10 mouse cellular contexts compared by ENCODE assay signal in the genomic region with DNA sequence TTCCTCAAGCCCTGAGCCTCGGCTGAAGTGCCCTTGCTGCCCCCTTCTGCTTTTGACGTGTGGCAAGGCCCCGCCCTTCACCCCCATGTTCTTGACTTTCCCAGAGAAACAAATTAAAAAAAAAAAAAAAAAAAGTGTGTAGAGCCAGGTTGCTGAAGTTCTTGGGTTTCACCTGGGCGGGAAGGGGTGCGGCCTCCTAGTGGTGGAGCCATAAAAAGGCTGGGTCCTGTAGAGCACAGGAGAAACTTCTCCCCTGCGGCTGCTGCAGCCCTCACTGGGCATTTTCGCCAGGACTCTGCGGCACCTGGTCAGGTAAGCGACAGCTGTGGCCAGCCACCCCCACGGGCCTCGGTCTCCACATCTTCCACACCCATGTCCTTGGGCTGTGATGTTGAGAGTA. TPM values are rescaled to one million over a fixed set of nuclear protein-coding genes. Genes with fewer than 3 reads are reported as not detected.
DNase-seq lines count a peak whose midpoint lies in the region; ATAC-seq and TF ChIP-seq lines count a peak whose summit lies in the region.
"Had no signal": no experiment of that assay in that cellular context is flagged by ENCODE, and none has a peak within 500 bp of the region (broad histone marks: within the 10 kb centered on the region; RNA-seq: fewer than 3 reads in every experiment).

Gene Misp, plus strand, starts transcription at position 208 of the 400 bp plus-strand sequence.

- peak; percentile 46 for TF ChIP-seq CTCF in lung, embryonic 14.5 days (IDR thresholded peaks at IDR 0.05; ENCODE audit: low read depth)
- TF ChIP-seq CTCF in brain, embryonic 14.5 days (IDR thresholded peaks at IDR 0.05; ENCODE audit: borderline replicate concordance, extremely low read depth, insufficient read depth, insufficient read length) = peak; percentile 24; the same call in 1 of the 2 replicates
- TF ChIP-seq CTCF in small intestine, adult 2 months (IDR thresholded peaks at IDR 0.05; ENCODE audit: extremely low read depth, insufficient read length, insufficient replicate concordance, low read depth, low read length) = peak; percentile 42; the same call in 1 of the 2 replicates

- H3K27me3 ChIP-seq in lung, embryonic 14.5 days (ENCODE audit: insufficient read depth, low read length) = no peaks in the 10 kb centered on the region
- no peaks in the 10 kb centered on the region for H3K27me3 ChIP-seq in kidney, embryonic 14.5 days (ENCODE audit: control insufficient read depth, insufficient read depth, low read length)
- no peaks in the 10 kb centered on the region for H3K27me3 ChIP-seq in small intestine, adult 2 months (ENCODE audit: control insufficient read depth, insufficient read depth, low read length)
- no peaks in the 10 kb centered on the region; the same call in 1 of the 2 replicates for H3K27me3 ChIP-seq in forebrain, embryonic 12.5 days
- H3K27me3 ChIP-seq: liver, embryonic 13.5 days had no signal

- 59% methylated on average over 11 of the region's 11 CpGs for WGBS in lung, embryonic 14.5 days
- 54% methylated on average over 11 of the region's 11 CpGs for WGBS in kidney, embryonic 14.5 days
- 22% methylated on average over 11 of the region's 11 CpGs for WGBS in small intestine, adult 2 months
- 68% methylated on average over 11 of the region's 11 CpGs for WGBS in forebrain, embryonic 12.5 days

- H3K4me1 ChIP-seq in lung, embryonic 14.5 days (ENCODE audit: insufficient read depth) = no peaks in the 10 kb centered on the region
- peaks cover 29% of the 10 kb centered on the region for H3K4me1 ChIP-seq in kidney, embryonic 14.5 days (ENCODE audit: control insufficient read depth, insufficient read depth, low read length)
- H3K4me1 ChIP-seq in small intestine, adult 2 months (ENCODE audit: control insufficient read depth, insufficient read depth, insufficient read length, low read length) = peaks cover 41% of the 10 kb centered on the region
- H3K4me1 ChIP-seq in forebrain, embryonic 12.5 days = peaks cover 15% of the 10 kb centered on the region

- no peaks in the 10 kb centered on the region for H3K9me3 ChIP-seq in lung, embryonic 14.5 days (ENCODE audit: low read depth, low read length)
- no peaks in the 10 kb centered on the region for H3K9me3 ChIP-seq in kidney, embryonic 14.5 days (ENCODE audit: control insufficient read depth, low read length)
- no peaks in the 10 kb centered on the region for H3K9me3 ChIP-seq in forebrain, embryonic 12.5 days
- H3K9me3 ChIP-seq: liver, embryonic 13.5 days had no signal

- peaks cover 39% of the 10 kb centered on the region for H3K36me3 ChIP-seq in lung, embryonic 14.5 days (ENCODE audit: insufficient read depth)
- peaks cover 29% of the 10 kb centered on the region for H3K36me3 ChIP-seq in kidney, embryonic 14.5 days (ENCODE audit: control insufficient read depth, insufficient read depth, low read length)
- H3K36me3 ChIP-seq in small intestine, adult 2 months (ENCODE audit: control insufficient read depth, insufficient read depth, low read length) = peaks cover 11% of the 10 kb centered on the region
- H3K36me3 ChIP-seq in forebrain, embryonic 12.5 days (replicated peaks) = peaks cover 47% of the 10 kb centered on the region
- H3K36me3 ChIP-seq: liver, embryonic 13.5 days had no signal

- no peak within 1 kb of the TSS for H3K4me2 ChIP-seq in lung, embryonic 14.5 days
- H3K4me2 ChIP-seq in kidney, embryonic 14.5 days (replicated peaks; ENCODE audit: low read depth, low read length) = no peak within 1 kb of the TSS
- H3K4me2 ChIP-seq in forebrain, embryonic 12.5 days = no peak within 1 kb of the TSS

- H3K4me3 ChIP-seq in lung, embryonic 14.5 days (ENCODE audit: low read depth, low read length) = no peak within 1 kb of the TSS
- no peak within 1 kb of the TSS for H3K4me3 ChIP-seq in kidney, embryonic 14.5 days (ENCODE audit: low read length)
- H3K4me3 ChIP-seq in small intestine, adult 2 months (ENCODE audit: low read depth, low read length) = peak within 1 kb of the TSS; percentile 86
- H3K4me3 ChIP-seq in forebrain, embryonic 12.5 days (replicated peaks) = no peak within 1 kb of the TSS
- H3K4me3 ChIP-seq: liver, embryonic 13.5 days had no signal

- DNase-seq in lung, embryonic 14.5 days = no peak
- DNase-seq in lung, postnatal 14 days = no peak
- DNase-seq in brain, embryonic 14.5 days (ENCODE audit: low read depth) = no peak
- no peak for DNase-seq in gastrocnemius, postnatal 10 days
- no peak for DNase-seq in ovary, postnatal 36 days (ENCODE audit: low spot score)
- DNase-seq: liver, embryonic 13.5 days had no signal

- H3K27ac ChIP-seq in lung, embryonic 14.5 days (ENCODE audit: low read depth) = no peak within 1 kb of the TSS
- peak within 1 kb of the TSS; percentile 63; the same call in 1 of the 2 replicates for H3K27ac ChIP-seq in kidney, embryonic 14.5 days (ENCODE audit: low read depth, low read length)
- peak within 1 kb of the TSS; percentile 98 for H3K27ac ChIP-seq in small intestine, adult 2 months (ENCODE audit: insufficient read depth, low read depth, low read length)
- H3K27ac ChIP-seq in forebrain, embryonic 12.5 days = no peak within 1 kb of the TSS
- H3K27ac ChIP-seq: liver, embryonic 13.5 days had no signal

- H3K9ac ChIP-seq in lung, embryonic 14.5 days = no peak within 1 kb of the TSS
- no peak within 1 kb of the TSS for H3K9ac ChIP-seq in kidney, embryonic 14.5 days (ENCODE audit: low read depth, low read length)
- H3K9ac ChIP-seq in forebrain, embryonic 12.5 days = no peak within 1 kb of the TSS
- H3K9ac ChIP-seq: liver, embryonic 13.5 days had no signal

- ATAC-seq in lung, embryonic 14.5 days (ENCODE audit: insufficient read depth) = no peak
- ATAC-seq in kidney, embryonic 14.5 days (ENCODE audit: low FRiP score, low TSS enrichment) = no peak
- no peak for ATAC-seq in forebrain, embryonic 12.5 days (ENCODE audit: low FRiP score)

- TF ChIP-seq POLR2A in brain, embryonic 14.5 days (IDR thresholded peaks at IDR 0.05; ENCODE audit: borderline replicate concordance, extremely low read depth, insufficient read depth, insufficient read length, poor library complexity, severe bottlenecking) = no peak
- peak; percentile 99 for TF ChIP-seq POLR2A in small intestine, adult 2 months (IDR thresholded peaks at IDR 0.05; ENCODE audit: low read depth, low read length)

RNA-seq across cellular contexts. Expression of gene Misp, which starts in this region (rescaled TPM):
- polyA plus RNA-seq in lung, embryonic 14.5 days (2014; fragmentation: Nextera tagmentation; extraction: Ambion mirVana) = 5.0 and 6.1 TPM in 2 replicates
- polyA plus RNA-seq in brain, embryonic 14.5 days (2012; rRNA removed) = 0.59 and 1.1 TPM in 2 replicates
- 4.1 and 9.0 TPM in 2 replicates for polyA plus RNA-seq in kidney, embryonic 14.5 days (2014; fragmentation: Nextera tagmentation; extraction: Ambion mirVana)
- polyA plus RNA-seq in small intestine, adult 2 months (2012; rRNA removed) = 141 and 347 TPM in 2 replicates
- under 1 TPM in 1 of 2 experiments, not detected in 1; 0.54 TPM for total RNA-seq in gastrocnemius, postnatal 10 days (2021)
- 0.81 and 1.1 TPM in 2 replicates for polyA plus RNA-seq in forebrain, embryonic 12.5 days (2016; fragmentation: Nextera tagmentation; extraction: Ambion mirVana)
- total RNA-seq: monocyte, adult 5-6 weeks had no signal

Comparison
In these comparisons a context has a peak if more than half of its experiments do, and no peak if none do; other contexts are left out.
1. RNA of gene Misp (polyA plus RNA-seq): 141 to 347 TPM in small intestine, adult 2 months; 4.1 to 9.0 TPM in kidney, embryonic 14.5 days, 5.0 to 6.1 TPM in lung, embryonic 14.5 days, 0.59 to 1.1 TPM in brain, embryonic 14.5 days and 0.81 to 1.1 TPM in forebrain, embryonic 12.5 days; every median in the first group is over 10 times any median in the second.
2. H3K27ac ChIP-seq: peak in kidney, embryonic 14.5 days (single experiment) and small intestine, adult 2 months (single experiment); none in lung, embryonic 14.5 days (single experiment) and forebrain, embryonic 12.5 days (single experiment).
3. Peak in every context shown above with its lines, with median percentiles within 50 percentile points of each other: CTCF ChIP-seq.